Mouse (Mus musculus) hindbrain, embryonic 15.5 days (tissue): ENCODE results near the gene Gm20765. TPM values are rescaled to one million over a fixed set of nuclear protein-coding genes. Genes with fewer than 3 reads are reported as not detected.

ENCODE experiments used
- polyA plus RNA-seq: library from polyadenylated mRNA; unstranded; fragments of >200 nt; fragmentation: Nextera tagmentation; extraction: Ambion mirVana; gene quantifications from 2 replicates; pipeline ENCODE4 v1.2.1, GENCODE M21; 2015

Gene Gm20765
- polyA plus RNA-seq, 1 experiment from 2014 or later, result not detected

Other genes with a start within 250 kb of the Gm20765 start
- gene Gm21293, start 42.5 kb upstream of the Gm20765 start, polyA plus RNA-seq, result not detected in 2 replicates
- not detected in 2 replicates for gene Gm6763, start 34.0 kb upstream of the Gm20765 start, polyA plus RNA-seq
- not detected in 2 replicates for gene Gm8764, start 25.5 kb upstream of the Gm20765 start, polyA plus RNA-seq
- not detected in 2 replicates for gene Gm21304, start 17.0 kb upstream of the Gm20765 start, polyA plus RNA-seq
- not detected in 2 replicates for gene Gm21312, start 8.5 kb upstream of the Gm20765 start, polyA plus RNA-seq
- gene Gm4340, start 8.5 kb downstream of the Gm20765 start, polyA plus RNA-seq, result not detected in 2 replicates